In the genomic region with DNA sequence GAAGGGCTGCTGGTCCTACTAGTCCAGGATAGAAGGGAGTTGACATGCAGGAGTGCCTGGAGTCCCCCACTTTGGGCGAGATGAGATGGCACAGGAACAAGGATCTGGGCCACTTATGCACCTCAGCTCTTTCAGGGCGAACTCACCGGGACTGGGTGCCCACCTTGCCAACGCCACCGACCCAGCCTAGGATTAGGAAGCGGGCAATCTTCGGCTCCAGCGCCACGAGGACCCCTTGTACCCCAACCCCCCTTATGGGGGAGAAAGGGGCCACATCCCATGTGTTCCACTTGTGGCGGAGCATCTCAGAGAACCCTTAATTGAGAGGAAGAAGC, we compare ENCODE assay signal across 9 mouse cellular contexts. TPM values are rescaled to one million over a fixed set of nuclear protein-coding genes. Genes with fewer than 3 reads are reported as not detected.
A peak's percentile ranks its signal among the peaks of the same experiment; 100 is the strongest.
DNase-seq lines count a peak whose midpoint lies in the region; ATAC-seq and TF ChIP-seq lines count a peak whose summit lies in the region.
"Had no signal": no experiment of that assay in that cellular context is flagged by ENCODE, and none has a peak within 500 bp of the region (broad histone marks: within the 10 kb centered on the region; RNA-seq: fewer than 3 reads in every experiment).

No protein-coding gene starts in this region.

- H3K27me3 ChIP-seq in kidney, embryonic 15.5 days: peaks cover 95% of the 10 kb centered on the region
- H3K27me3 ChIP-seq in embryonic facial prominence, embryonic 14.5 days (replicated peaks; ENCODE audit: control insufficient read depth, insufficient read depth, low read length): peaks cover 45% of the 10 kb centered on the region
- peaks cover 33% of the 10 kb centered on the region for H3K27me3 ChIP-seq in intestine, embryonic 15.5 days (replicated peaks)
- H3K27me3 ChIP-seq in myocyte (ENCODE audit: control insufficient read depth, insufficient read depth, insufficient read length): no peaks in the 10 kb centered on the region

- H3K36me3 ChIP-seq in kidney, embryonic 15.5 days: no peaks in the 10 kb centered on the region
- H3K36me3 ChIP-seq in embryonic facial prominence, embryonic 14.5 days (ENCODE audit: control insufficient read depth, insufficient read depth, low read length): no peaks in the 10 kb centered on the region
- H3K36me3 ChIP-seq in intestine, embryonic 15.5 days: no peaks in the 10 kb centered on the region
- no peaks in the 10 kb centered on the region for H3K36me3 ChIP-seq in myocyte (ENCODE audit: control insufficient read depth, insufficient read depth)
- H3K36me3 ChIP-seq: G1E had no signal

- peak overlapping the region; percentile 46 for H3K9ac ChIP-seq in kidney, embryonic 15.5 days
- peak overlapping the region; percentile 65 for H3K9ac ChIP-seq in embryonic facial prominence, embryonic 14.5 days (ENCODE audit: low read depth, low read length)
- peak overlapping the region; percentile 55 for H3K9ac ChIP-seq in intestine, embryonic 15.5 days

- no peak for TF ChIP-seq POLR2A in myocyte (IDR thresholded peaks at IDR 0.05; ENCODE audit: insufficient read length, low read depth)

- peak overlapping the region; percentile 58 for H3K4me3 ChIP-seq in kidney, embryonic 15.5 days (replicated peaks)
- peak overlapping the region; percentile 61 for H3K4me3 ChIP-seq in embryonic facial prominence, embryonic 14.5 days (ENCODE audit: low read depth, low read length)
- H3K4me3 ChIP-seq in intestine, embryonic 15.5 days (replicated peaks): peak overlapping the region; percentile 65
- peak overlapping the region; percentile 17 for H3K4me3 ChIP-seq in myocyte

- no peak for DNase-seq in kidney, adult 8-10 months
- DNase-seq in embryonic facial prominence, embryonic 14.5 days (ENCODE audit: low spot score): no peak
- DNase-seq in thymus, adult 18-20 months: no peak
- DNase-seq in left cerebral cortex, adult 9 months (ENCODE audit: low spot score in 2 of 2): no peak
- DNase-seq in left cerebral cortex, postnatal 14 days (ENCODE audit: low spot score in 2 of 2): no peak

- 2% methylated on average over 10 of the region's 10 CpGs for WGBS in kidney, embryonic 15.5 days
- 1% methylated on average over 10 of the region's 10 CpGs for WGBS in embryonic facial prominence, embryonic 14.5 days
- WGBS in intestine, embryonic 15.5 days: under 1% methylated on average over 10 of the region's 10 CpGs

- intact Hi-C loops in left cerebral cortex, postnatal 14 days (cut with DNase I): loop anchor here (10.0 kb wide), 1 partner anchor 625 kb away; no protein-coding TSS in a partner anchor

- no peak for ATAC-seq in kidney, embryonic 15.5 days (replicated peaks; ENCODE audit: low FRiP score)
- ATAC-seq in embryonic facial prominence, embryonic 14.5 days (ENCODE audit: low read depth): no peak
- no peak; the same call in 1 of the 2 replicates for ATAC-seq in intestine, embryonic 15.5 days

- H3K27ac ChIP-seq in kidney, embryonic 15.5 days: no peak overlapping the region
- no peak overlapping the region for H3K27ac ChIP-seq in embryonic facial prominence, embryonic 14.5 days (replicated peaks; ENCODE audit: low read depth, low read length)
- H3K27ac ChIP-seq in intestine, embryonic 15.5 days: no peak overlapping the region

- no peaks in the 10 kb centered on the region for H3K79me2 ChIP-seq in myocyte (ENCODE audit: control insufficient read depth, insufficient read depth)

- peak overlapping the region; percentile 96 for H3K4me2 ChIP-seq in kidney, embryonic 15.5 days
- H3K4me2 ChIP-seq in embryonic facial prominence, embryonic 14.5 days (ENCODE audit: low read depth, low read length): peak overlapping the region; percentile 94
- peak overlapping the region; percentile 98 for H3K4me2 ChIP-seq in intestine, embryonic 15.5 days (replicated peaks)
- H3K4me2 ChIP-seq in myocyte (ENCODE audit: low read depth): peak overlapping the region; percentile 88

- no peaks in the 10 kb centered on the region for H3K9me3 ChIP-seq in kidney, embryonic 15.5 days (replicated peaks)
- no peaks in the 10 kb centered on the region for H3K9me3 ChIP-seq in embryonic facial prominence, embryonic 14.5 days (ENCODE audit: control insufficient read depth, low read length)
- H3K9me3 ChIP-seq in intestine, embryonic 15.5 days: no peaks in the 10 kb centered on the region

- peak overlapping the region; percentile 13 for H3ac ChIP-seq in myocyte (ENCODE audit: control insufficient read depth, insufficient read length)

- peaks cover 25% of the 10 kb centered on the region for H3K4me1 ChIP-seq in kidney, embryonic 15.5 days
- peaks cover 5% of the 10 kb centered on the region for H3K4me1 ChIP-seq in embryonic facial prominence, embryonic 14.5 days (ENCODE audit: control insufficient read depth, insufficient read depth, low read length)
- H3K4me1 ChIP-seq in intestine, embryonic 15.5 days (replicated peaks): peaks cover 16% of the 10 kb centered on the region; the same call in 1 of the 2 replicates

TF ChIP-seq in myocyte, 11 proteins besides CTCF, POLR2A, EP300 and RAD21:
- TF ChIP-seq REST (IDR thresholded peaks at IDR 0.05; ENCODE audit: insufficient read depth, insufficient read length): no peak
- no peak for TF ChIP-seq E2F4 (IDR thresholded peaks at IDR 0.05; ENCODE audit: insufficient read depth)
- no peak for TF ChIP-seq SRF (IDR thresholded peaks at IDR 0.05; ENCODE audit: control insufficient read depth, insufficient read length, low read depth)
- no peak for TF ChIP-seq TCF12 (IDR thresholded peaks at IDR 0.05; ENCODE audit: insufficient read depth, poor library complexity, severe bottlenecking)
- TF ChIP-seq MYOD1 (IDR thresholded peaks at IDR 0.05; ENCODE audit: control insufficient read depth in 1 of 3, insufficient read length in 2 of 3, low read depth in 2 of 3): no peak
- TF ChIP-seq CEBPB (IDR thresholded peaks at IDR 0.05; ENCODE audit: insufficient read depth, poor library complexity, severe bottlenecking): no peak
- no peak for TF ChIP-seq TCF3 (IDR thresholded peaks at IDR 0.05; ENCODE audit: insufficient read length, low read depth)
- no peak for TF ChIP-seq POLR2AphosphoS2 (IDR thresholded peaks at IDR 0.05; ENCODE audit: insufficient read length, low read depth)
- TF ChIP-seq USF1 (IDR thresholded peaks at IDR 0.05; ENCODE audit: low read depth): no peak
- TF ChIP-seq MAX (IDR thresholded peaks at IDR 0.05; ENCODE audit: low read depth): no peak
- no peak for TF ChIP-seq MYOG (IDR thresholded peaks at IDR 0.05; ENCODE audit: control insufficient read depth in 1 of 3, insufficient read depth in 1 of 3, insufficient read length in 2 of 3, low read depth in 2 of 3)

RNA-seq across cellular contexts. Expression of a gene that starts 0.6 kb away (rescaled TPM):
- polyA plus RNA-seq in kidney, embryonic 15.5 days (2015; fragmentation: Nextera tagmentation; extraction: Ambion mirVana): 73.9 and 89.7 TPM in 2 replicates
- 207 and 229 TPM in 2 replicates for polyA plus RNA-seq in embryonic facial prominence, embryonic 14.5 days (2014; fragmentation: Nextera tagmentation; extraction: Ambion mirVana)
- polyA plus RNA-seq in intestine, embryonic 15.5 days (2015; fragmentation: Nextera tagmentation; extraction: Ambion mirVana): 122 and 132 TPM in 2 replicates
- 12.6 TPM for polyA plus RNA-seq in myocyte (2012; fragmentation: generic; extraction: Trizol)
- 1 to 10 TPM; 7.4 to 9.0 TPM for total RNA-seq in left cerebral cortex, postnatal 14 days (2021)
- polyA plus RNA-seq: G1E had no signal
